In genomic region chr11:20734066-20734465, GRCm38 (mm10) we compare ENCODE assay signal across 18 mouse cellular contexts. TPM values are rescaled to one million over a fixed set of nuclear protein-coding genes. Genes with fewer than 3 reads are reported as not detected.
DNase-seq lines count a peak whose midpoint lies in the region; ATAC-seq and TF ChIP-seq lines count a peak whose summit lies in the region.
"Had no signal": no experiment of that assay in that cellular context is flagged by ENCODE, and none has a peak within 500 bp of the region (broad histone marks: within the 10 kb centered on the region; RNA-seq: fewer than 3 reads in every experiment).

No protein-coding gene starts in this region.

- H3K4me2 ChIP-seq in intestine, postnatal 0 days (replicated peaks; ENCODE audit: low read depth), result no peak overlapping the region
- H3K4me2 ChIP-seq in intestine, embryonic 16.5 days (ENCODE audit: low read depth, low read length), result no peak overlapping the region
- H3K4me2 ChIP-seq: embryonic facial prominence, embryonic 13.5 days; forebrain, embryonic 15.5 days; midbrain, embryonic 12.5 days; neural tube, embryonic 12.5 days had no signal

- H3K4me3 ChIP-seq in gastrocnemius, adult 2 months, result no peak overlapping the region
- no peak overlapping the region for H3K4me3 ChIP-seq in intestine, postnatal 0 days (ENCODE audit: low read depth, low read length)
- no peak overlapping the region for H3K4me3 ChIP-seq in intestine, embryonic 16.5 days (ENCODE audit: low read length)
- no peak overlapping the region for H3K4me3 ChIP-seq in left cerebral cortex, adult 2 months
- H3K4me3 ChIP-seq in bone marrow macrophage, adult 2 months (ENCODE audit: insufficient read depth, low read length), result no peak overlapping the region
- H3K4me3 ChIP-seq: embryonic facial prominence, embryonic 13.5 days; forebrain, embryonic 15.5 days; heart, embryonic 10.5 days; midbrain, embryonic 12.5 days; neural tube, embryonic 12.5 days had no signal

- H3K4me1 ChIP-seq in intestine, postnatal 0 days (replicated peaks; ENCODE audit: control insufficient read depth, insufficient read depth, low read length), result peaks cover 8% of the 10 kb centered on the region
- H3K4me1 ChIP-seq in intestine, embryonic 16.5 days (ENCODE audit: control insufficient read depth, insufficient read depth, low read length), result peaks cover 6% of the 10 kb centered on the region
- H3K4me1 ChIP-seq in bone marrow macrophage, adult 2 months (ENCODE audit: control insufficient read depth, insufficient read depth, low read length), result peaks cover 39% of the 10 kb centered on the region
- H3K4me1 ChIP-seq: heart, embryonic 10.5 days; midbrain, embryonic 12.5 days had no signal

- no peak overlapping the region for H3K9ac ChIP-seq in intestine, postnatal 0 days (ENCODE audit: low read depth, low read length)
- no peak overlapping the region for H3K9ac ChIP-seq in intestine, embryonic 16.5 days (ENCODE audit: low read depth, low read length)
- H3K9ac ChIP-seq: embryonic facial prominence, embryonic 13.5 days; forebrain, embryonic 15.5 days; liver, embryonic 14.5 days; midbrain, embryonic 12.5 days; neural tube, embryonic 12.5 days had no signal

- H3K36me3 ChIP-seq in intestine, postnatal 0 days (ENCODE audit: control insufficient read depth, insufficient read depth), result no peaks in the 10 kb centered on the region
- no peaks in the 10 kb centered on the region for H3K36me3 ChIP-seq in intestine, embryonic 16.5 days (ENCODE audit: control insufficient read depth, insufficient read depth, low read length)
- H3K36me3 ChIP-seq: embryonic facial prominence, embryonic 13.5 days; forebrain, embryonic 15.5 days; heart, embryonic 10.5 days; midbrain, embryonic 12.5 days; neural tube, embryonic 12.5 days had no signal

- no peaks in the 10 kb centered on the region for H3K9me3 ChIP-seq in intestine, postnatal 0 days (ENCODE audit: control insufficient read depth)
- no peaks in the 10 kb centered on the region for H3K9me3 ChIP-seq in intestine, embryonic 16.5 days (ENCODE audit: control insufficient read depth, low read length)
- H3K9me3 ChIP-seq: embryonic facial prominence, embryonic 13.5 days; forebrain, embryonic 15.5 days; heart, embryonic 10.5 days; midbrain, embryonic 12.5 days; neural tube, embryonic 12.5 days had no signal

- no peaks in the 10 kb centered on the region for H3K27me3 ChIP-seq in intestine, postnatal 0 days (replicated peaks; ENCODE audit: control insufficient read depth, insufficient read depth, low read length)
- no peaks in the 10 kb centered on the region for H3K27me3 ChIP-seq in intestine, embryonic 16.5 days (replicated peaks; ENCODE audit: control insufficient read depth, insufficient read depth, low read length)
- H3K27me3 ChIP-seq: embryonic facial prominence, embryonic 13.5 days; forebrain, embryonic 15.5 days; midbrain, embryonic 12.5 days; neural tube, embryonic 12.5 days had no signal

- TF ChIP-seq CTCF in gastrocnemius, adult 2 months (IDR thresholded peaks at IDR 0.05), result no peak
- no peak for TF ChIP-seq CTCF in intestine, postnatal 0 days (IDR thresholded peaks at IDR 0.05; ENCODE audit: low read depth)
- TF ChIP-seq CTCF in left cerebral cortex, adult 2 months (IDR thresholded peaks at IDR 0.05), result no peak
- no peak for TF ChIP-seq CTCF in bone marrow macrophage, adult 2 months (IDR thresholded peaks at IDR 0.05; ENCODE audit: low read depth, low read length)

- intact Hi-C loops in gastrocnemius, adult 2 months (cut with DNase I), result no loop called here
- intact Hi-C loops in left cerebral cortex, adult 2 months (cut with DNase I), result no loop called here
- intact Hi-C loops in left cerebral cortex, postnatal 36 days (cut with DNase I), result no loop called here

- no peak for DNase-seq in gastrocnemius, adult 2 months
- no peak for DNase-seq in gastrocnemius, postnatal 4 days (ENCODE audit: low spot score in 2 of 2)
- no peak for DNase-seq in left cerebral cortex, adult 2 months (ENCODE audit: extremely low spot score in 1 of 2, low spot score in 2 of 2)
- DNase-seq in left cerebral cortex, postnatal 36 days (ENCODE audit: low spot score in 2 of 2), result no peak
- DNase-seq in adrenal gland, adult 8-10 months, result no peak
- DNase-seq: adrenal gland, adult 2 months; cerebellum, adult 9-11 months; gastrocnemius, postnatal 25 days had no signal

- 55% methylated on average over 3 of the region's 3 CpGs for WGBS in intestine, postnatal 0 days
- 64% methylated on average over 3 of the region's 3 CpGs for WGBS in intestine, embryonic 16.5 days

- peak overlapping the region; percentile 69 for H3K27ac ChIP-seq in gastrocnemius, adult 2 months
- H3K27ac ChIP-seq in intestine, postnatal 0 days (ENCODE audit: low read depth, low read length), result peak overlapping the region; percentile 37; the same call in 1 of the 2 replicates
- no peak overlapping the region for H3K27ac ChIP-seq in intestine, embryonic 16.5 days (ENCODE audit: low read length)
- peak overlapping the region; percentile 20; the same call in 1 of the 2 replicates for H3K27ac ChIP-seq in left cerebral cortex, adult 2 months
- H3K27ac ChIP-seq in bone marrow macrophage, adult 2 months (ENCODE audit: insufficient read depth, low read depth, low read length), result peak overlapping the region; percentile 1; the same call in 1 of the 2 replicates
- H3K27ac ChIP-seq: embryonic facial prominence, embryonic 13.5 days; forebrain, embryonic 15.5 days; heart, embryonic 10.5 days; liver, embryonic 14.5 days; midbrain, embryonic 12.5 days; neural tube, embryonic 12.5 days had no signal

- TF ChIP-seq POLR2A in bone marrow macrophage, adult 2 months (IDR thresholded peaks at IDR 0.05; ENCODE audit: borderline replicate concordance, low read depth, low read length), result no peak

- no peak for ATAC-seq in intestine, postnatal 0 days
- ATAC-seq in intestine, embryonic 16.5 days, result no peak
- ATAC-seq: forebrain, embryonic 15.5 days; inflammation-experienced regulatory T-cells, adult 6 months had no signal

RNA-seq across cellular contexts. Expression of gene Aftph, which starts 7.3 kb away (rescaled TPM):
- total RNA-seq in gastrocnemius, adult 2 months (2021), result 10 to 100 TPM; 21.5 to 22.0 TPM
- 10 to 100 TPM; 19.2 to 25.3 TPM for total RNA-seq in gastrocnemius, postnatal 4 days (2021)
- 21.3 and 25.4 TPM in 2 replicates for polyA plus RNA-seq in intestine, postnatal 0 days (2015; fragmentation: Nextera tagmentation; extraction: Ambion mirVana)
- 21.2 and 22.6 TPM in 2 replicates for polyA plus RNA-seq in intestine, embryonic 16.5 days (2015; fragmentation: Nextera tagmentation; extraction: Ambion mirVana)
- total RNA-seq in left cerebral cortex, adult 2 months (2021), result 10 to 100 TPM; 92.0 to 92.7 TPM
- 10 to 100 TPM; 77.8 to 87.6 TPM for total RNA-seq in left cerebral cortex, postnatal 36 days (2021)
- polyA plus RNA-seq in bone marrow macrophage, adult 2 months (2012; ENCODE audit: insufficient read depth, insufficient read length, missing spikeins), result 95.8 and 117 TPM in 2 replicates
- total RNA-seq in adrenal gland, adult 8-10 months (2022), result 10 to 100 TPM; 61.6 to 66.6 (median 62.4) TPM
